Mouse (Mus musculus): ENCODE results near the gene Polr3g. TPM values are rescaled to one million over a fixed set of nuclear protein-coding genes. Genes with fewer than 3 reads are reported as not detected.

The Polr3g gene
- polyA plus RNA-seq, 1 experiment from 2014 or later = 18.9 TPM

Other genes starting within 250 kb of the Polr3g start
- 0.89 TPM in 2 replicates for gene Adgrv1, start 77.9 kb downstream of the Polr3g start, polyA plus RNA-seq (2015; fragmentation: Nextera tagmentation; extraction: Ambion mirVana)
- gene Lysmd3, start 53.4 kb downstream of the Polr3g start, polyA plus RNA-seq (2015; fragmentation: Nextera tagmentation; extraction: Ambion mirVana) = 29.5 and 31.2 TPM in 2 replicates
- 8.9 and 11.4 TPM in 2 replicates for gene Mblac2, start 328 bp upstream of the Polr3g start, polyA plus RNA-seq (2015; fragmentation: Nextera tagmentation; extraction: Ambion mirVana)
- 209 and 235 TPM in 2 replicates for gene Cetn3, start 72.1 kb upstream of the Polr3g start, polyA plus RNA-seq (2015; fragmentation: Nextera tagmentation; extraction: Ambion mirVana)

Measured in limb, embryonic 13.5 days (tissue).